Mouse (Mus musculus): ENCODE measurements around the gene G6pc3.

- TF ChIP-seq POLR2A (IDR thresholded peaks at IDR 0.05; ENCODE audit: insufficient read depth, low read depth, low read length) (no peak), CTCF (IDR thresholded peaks at IDR 0.05; ENCODE audit: insufficient read depth, low read depth, low read length) (no peak)
These were observed 32.7 kb upstream of the G6pc3 start for GRCm38 (mm10) chr11:102156786-102157089.
